ENCODE assay signal across 8 mouse cellular contexts in the genomic region with DNA sequence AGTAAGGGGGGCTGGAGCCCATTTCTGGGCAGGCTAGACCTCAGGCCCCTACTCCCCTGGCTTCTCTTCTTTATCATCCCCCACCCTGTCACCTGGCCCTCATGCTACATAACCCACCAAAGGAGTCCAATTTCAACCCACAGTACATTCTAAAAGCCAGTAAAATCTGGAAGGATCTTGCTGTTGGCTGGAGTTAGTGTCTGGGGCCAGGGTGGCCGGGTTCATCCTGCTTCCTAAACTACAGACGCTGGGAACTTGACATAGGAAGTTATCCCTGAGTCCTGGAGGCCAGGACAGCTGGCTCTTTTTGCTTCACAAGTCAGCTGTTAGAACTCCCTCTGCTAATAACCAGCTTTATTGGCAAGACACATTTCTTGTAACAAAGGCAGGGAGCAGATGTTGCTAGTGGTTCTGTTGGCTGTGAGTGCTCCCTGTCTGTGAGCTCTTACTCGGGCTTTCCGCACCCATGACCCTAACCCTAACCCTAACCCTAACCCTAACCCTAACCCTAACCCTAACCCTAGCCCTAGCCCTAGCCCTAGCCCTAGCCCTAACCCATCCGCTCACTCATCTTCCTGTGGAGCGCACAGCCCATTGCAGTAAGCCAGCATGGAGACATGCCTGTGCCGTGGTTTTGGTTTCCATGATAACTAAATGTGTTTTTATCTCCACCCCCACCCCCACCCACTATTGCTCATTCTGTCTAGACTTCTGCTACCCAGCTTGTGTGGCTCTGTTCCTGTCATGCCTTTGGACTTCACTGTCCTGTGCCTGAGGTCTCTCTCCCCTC.
DNase-seq lines count a peak whose midpoint lies in the region; ATAC-seq and TF ChIP-seq lines count a peak whose summit lies in the region.

No protein-coding gene starts in this region.

- peaks cover 23% of the 10 kb centered on the region; the same call in 1 of the 2 replicates for H3K4me1 ChIP-seq in stomach, embryonic 14.5 days (ENCODE audit: control insufficient read depth, insufficient read depth, low read length)
- no peaks in the 10 kb centered on the region for H3K4me1 ChIP-seq in stomach, postnatal 0 days (replicated peaks; ENCODE audit: control insufficient read depth, insufficient read depth)
- peaks cover 10% of the 10 kb centered on the region for H3K4me1 ChIP-seq in stomach, embryonic 15.5 days

- peak; percentile 46; the same call in 1 of the 2 replicates for ATAC-seq in stomach, embryonic 14.5 days (ENCODE audit: insufficient number of reproducible peaks, insufficient read depth, low FRiP score, low read depth)
- no peak for ATAC-seq in stomach, postnatal 0 days (ENCODE audit: low FRiP score, low TSS enrichment)
- peak; percentile 41; the same call in 1 of the 2 replicates for ATAC-seq in stomach, embryonic 15.5 days (ENCODE audit: insufficient read depth, low FRiP score, low read depth)

- H3K4me2 ChIP-seq in stomach, embryonic 14.5 days (replicated peaks; ENCODE audit: low read depth, low read length), result no peak overlapping the region
- no peak overlapping the region for H3K4me2 ChIP-seq in stomach, postnatal 0 days (replicated peaks; ENCODE audit: low read depth)
- H3K4me2 ChIP-seq in stomach, embryonic 15.5 days, result no peak overlapping the region

- TF ChIP-seq CTCF in stomach, postnatal 0 days (IDR thresholded peaks at IDR 0.05; ENCODE audit: low read depth), result no peak

- no peak overlapping the region for H3K9ac ChIP-seq in stomach, embryonic 14.5 days (replicated peaks; ENCODE audit: low read depth, low read length)
- no peak overlapping the region for H3K9ac ChIP-seq in stomach, postnatal 0 days (ENCODE audit: low read length)
- no peak overlapping the region for H3K9ac ChIP-seq in stomach, embryonic 15.5 days

- no peaks in the 10 kb centered on the region for H3K36me3 ChIP-seq in stomach, embryonic 14.5 days (ENCODE audit: control insufficient read depth, insufficient read depth, low read length)
- H3K36me3 ChIP-seq in stomach, postnatal 0 days (ENCODE audit: control insufficient read depth, insufficient read depth, low read length), result no peaks in the 10 kb centered on the region
- no peaks in the 10 kb centered on the region for H3K36me3 ChIP-seq in stomach, embryonic 15.5 days

- DNase-seq in stomach, postnatal 0 days (ENCODE audit: low spot score), result no peak
- peak; percentile 71 to 83 for DNase-seq in heart, adult 9 months (ENCODE audit: low spot score in 2 of 2)
- DNase-seq in kidney, postnatal 25 days, result peak; percentile 41 to 64
- no peak for DNase-seq in retina, postnatal 1 day
- DNase-seq in cerebellum, postnatal 25 days, result no peak
- DNase-seq in urinary bladder, postnatal 10 days (ENCODE audit: low spot score), result no peak

- no peaks in the 10 kb centered on the region for H3K27me3 ChIP-seq in stomach, embryonic 14.5 days (ENCODE audit: control insufficient read depth, insufficient read depth, low read length)
- H3K27me3 ChIP-seq in stomach, postnatal 0 days (ENCODE audit: control insufficient read depth, insufficient read depth, low read length), result no peaks in the 10 kb centered on the region
- H3K27me3 ChIP-seq in stomach, embryonic 15.5 days (replicated peaks), result no peaks in the 10 kb centered on the region

- 53% methylated on average over 7 of the region's 7 CpGs for WGBS in stomach, embryonic 14.5 days
- 65% methylated on average over 7 of the region's 7 CpGs for WGBS in stomach, postnatal 0 days
- 60% methylated on average over 7 of the region's 7 CpGs for WGBS in stomach, embryonic 15.5 days

- no peak overlapping the region for H3K4me3 ChIP-seq in stomach, embryonic 14.5 days (ENCODE audit: low read depth, low read length)
- H3K4me3 ChIP-seq in stomach, postnatal 0 days (ENCODE audit: low read depth, low read length), result no peak overlapping the region
- H3K4me3 ChIP-seq in stomach, embryonic 15.5 days (replicated peaks), result no peak overlapping the region

- TF ChIP-seq EP300 in stomach, postnatal 0 days (optimal IDR thresholded peaks at IDR 0.05), result no peak

- H3K9me3 ChIP-seq in stomach, embryonic 14.5 days (ENCODE audit: control insufficient read depth, low read depth, low read length), result no peaks in the 10 kb centered on the region
- H3K9me3 ChIP-seq in stomach, postnatal 0 days (ENCODE audit: control insufficient read depth, low read length), result no peaks in the 10 kb centered on the region
- H3K9me3 ChIP-seq in stomach, embryonic 15.5 days, result no peaks in the 10 kb centered on the region

- peak overlapping the region; percentile 56 for H3K27ac ChIP-seq in stomach, embryonic 14.5 days (ENCODE audit: low read length)
- H3K27ac ChIP-seq in stomach, postnatal 0 days (replicated peaks), result no peak overlapping the region; the same call in 1 of the 2 replicates
- H3K27ac ChIP-seq in stomach, embryonic 15.5 days, result peak overlapping the region; percentile 80

Comparison
In these comparisons a context has a peak if more than half of its experiments do, and no peak if none do; other contexts are left out.
1. DNase-seq: peak in heart, adult 9 months (2 of 2) and kidney, postnatal 25 days (2 of 2); none in stomach, postnatal 0 days (single experiment), retina, postnatal 1 day (single experiment), cerebellum, postnatal 25 days (0 of 2) and urinary bladder, postnatal 10 days (single experiment).